Mouse (Mus musculus) left cerebral cortex, postnatal 4 days (tissue): ENCODE measurements around the gene Klf3. TPM values are rescaled to one million over a fixed set of nuclear protein-coding genes. Genes with fewer than 3 reads are reported as not detected.

ENCODE experiments used
- DNase-seq: peaks from one replicate; pipeline ENCODE4 v3.0.0-alpha.2; 2022
- intact Hi-C: fragments of 180-260 bp; cut with DNase I; formaldehyde crosslinking; loops from one replicate; pipeline ENCODE4 v1.15.1; 2025
- total RNA-seq, 2 experiments: library from RNA; stranded (reverse); gene quantifications; 2 replicates each; pipeline ENCODE4 v1.2.3; 2021

The Klf3 gene
- total RNA-seq, 2 experiments from 2014 or later = 29.4 to 32.5 TPM

DNA sequence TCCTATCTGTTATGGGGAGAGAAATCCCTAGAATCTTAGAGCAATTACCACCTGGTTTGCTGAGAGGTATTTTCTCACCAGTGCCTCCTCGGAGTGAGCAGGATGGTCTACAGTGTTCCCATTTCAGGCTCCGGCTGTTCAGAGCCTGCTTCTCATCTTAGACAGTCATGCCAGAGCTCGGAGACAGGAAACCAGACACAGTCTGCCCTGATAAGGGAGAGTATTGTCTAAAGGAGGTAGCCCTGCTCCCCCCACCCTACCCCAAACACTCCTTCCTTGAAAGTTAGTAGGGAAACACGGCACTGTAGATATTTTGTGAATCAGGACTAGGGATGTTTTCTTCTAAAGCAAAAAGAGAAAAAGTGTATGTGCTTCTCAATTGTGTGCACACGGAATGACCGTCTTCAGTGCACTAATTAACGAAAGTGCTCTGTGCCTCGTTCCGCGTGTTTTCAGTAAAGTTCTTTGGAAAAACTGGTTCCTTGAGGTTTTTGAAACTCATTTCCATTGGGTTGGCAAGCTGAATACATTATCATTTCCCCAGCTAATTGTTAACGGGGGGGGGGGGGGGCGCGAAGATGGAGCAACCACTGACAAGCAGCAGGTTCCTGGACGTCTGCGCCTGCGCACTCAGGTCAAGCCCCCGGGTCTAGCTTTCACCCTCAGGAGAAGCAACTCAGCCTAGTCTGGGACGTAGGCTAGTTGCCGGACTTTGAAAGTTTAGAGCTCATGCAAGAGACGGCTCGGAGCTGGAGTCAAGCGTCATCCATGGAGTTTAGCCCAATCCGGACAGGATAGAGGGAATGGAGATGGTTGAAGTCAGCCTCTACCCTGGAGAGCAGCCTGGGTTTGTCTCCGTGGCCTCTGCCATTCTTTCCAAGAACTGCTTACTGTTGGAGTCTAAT, 5.2 kb downstream of the Klf3 start:
- no peak for DNase-seq
- intact Hi-C loops = loop anchor here (10.0 kb wide), 1 partner anchor 104 kb away; no protein-coding TSS in a partner anchor

DNA sequence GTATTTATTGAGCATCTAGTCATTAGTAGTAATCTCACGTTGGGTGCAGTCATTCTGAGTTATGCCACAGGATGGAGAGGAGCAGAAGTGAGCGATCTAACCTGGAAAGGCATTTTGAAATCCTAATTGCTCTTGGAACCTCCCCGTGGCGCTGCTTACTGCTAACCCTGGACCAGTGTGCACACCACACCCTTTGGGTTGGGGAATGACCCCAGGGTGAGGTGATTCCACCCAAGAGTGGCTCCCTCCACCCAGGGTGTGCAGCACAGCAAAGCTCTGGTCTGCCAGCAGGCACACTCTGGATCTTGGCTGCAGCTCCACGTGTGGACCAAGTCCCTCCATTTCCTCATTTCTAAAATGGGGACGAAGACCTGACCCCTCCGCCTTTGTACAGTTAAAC, 6.1 kb downstream of the Klf3 start:
- no peak for DNase-seq
- intact Hi-C loops = loop anchor here (10.0 kb wide), 1 partner anchor 104 kb away; no protein-coding TSS in a partner anchor

DNA sequence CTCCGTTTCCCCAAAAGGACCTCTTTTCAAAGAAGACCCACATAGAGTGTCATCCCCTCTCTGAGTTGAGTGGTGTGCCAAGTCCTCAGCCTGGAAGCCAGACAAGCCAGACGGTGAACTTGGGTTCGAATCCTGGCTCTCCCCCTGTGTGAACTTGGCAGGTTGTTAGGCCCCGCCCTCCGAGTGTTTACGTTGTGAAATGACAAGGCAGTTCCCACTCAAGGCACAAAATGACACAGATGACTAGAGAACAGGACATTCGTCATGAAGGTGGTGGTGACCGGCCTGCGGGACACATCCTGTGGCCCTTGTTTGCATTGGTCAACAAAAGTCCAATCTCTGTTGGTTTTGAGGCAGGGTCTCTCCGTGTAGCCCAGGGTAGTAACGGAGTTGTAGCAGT, 6.7 kb downstream of the Klf3 start:
- intact Hi-C loops = loop anchor here (5.0 to 10.0 kb wide), 3 partner anchors 105 to 518 kb away; no protein-coding TSS in a partner anchor
- DNase-seq = no peak

DNA sequence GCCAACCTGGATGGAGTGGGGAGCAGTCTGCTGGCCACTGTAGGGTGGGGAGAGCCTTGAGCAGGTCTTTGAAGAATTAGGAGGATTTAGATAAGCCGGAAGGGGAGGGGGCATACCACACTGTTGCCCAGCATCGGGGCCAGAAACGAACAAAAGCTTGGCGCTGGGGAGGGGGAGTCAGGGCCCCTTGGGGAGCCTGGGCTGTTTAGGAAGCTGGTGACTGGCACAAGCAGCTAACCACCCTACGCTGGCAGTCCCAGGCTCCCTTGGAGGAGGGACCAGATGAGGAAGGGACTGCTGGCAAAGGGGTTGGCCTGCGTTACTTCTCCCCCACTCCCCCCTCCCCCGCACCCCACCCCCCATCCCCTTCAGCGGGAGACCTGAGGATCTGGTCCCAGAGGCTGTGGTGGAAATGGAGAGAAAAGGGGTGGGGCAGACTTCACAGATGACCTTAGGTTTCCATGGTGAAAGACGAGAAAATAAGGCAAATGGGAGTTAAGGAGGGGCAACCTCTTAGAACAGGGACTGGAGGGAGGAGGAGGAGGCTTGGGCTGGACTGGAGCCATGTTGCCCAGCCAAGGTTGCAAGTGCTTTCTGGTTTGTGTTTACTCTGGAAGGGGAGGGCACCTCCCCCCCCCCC, 7.8 kb downstream of the Klf3 start:
- intact Hi-C loops = loop anchor here (5.0 kb wide), 2 partner anchors 429 to 519 kb away; no protein-coding TSS in a partner anchor
- DNase-seq = peak; percentile 72

DNA sequence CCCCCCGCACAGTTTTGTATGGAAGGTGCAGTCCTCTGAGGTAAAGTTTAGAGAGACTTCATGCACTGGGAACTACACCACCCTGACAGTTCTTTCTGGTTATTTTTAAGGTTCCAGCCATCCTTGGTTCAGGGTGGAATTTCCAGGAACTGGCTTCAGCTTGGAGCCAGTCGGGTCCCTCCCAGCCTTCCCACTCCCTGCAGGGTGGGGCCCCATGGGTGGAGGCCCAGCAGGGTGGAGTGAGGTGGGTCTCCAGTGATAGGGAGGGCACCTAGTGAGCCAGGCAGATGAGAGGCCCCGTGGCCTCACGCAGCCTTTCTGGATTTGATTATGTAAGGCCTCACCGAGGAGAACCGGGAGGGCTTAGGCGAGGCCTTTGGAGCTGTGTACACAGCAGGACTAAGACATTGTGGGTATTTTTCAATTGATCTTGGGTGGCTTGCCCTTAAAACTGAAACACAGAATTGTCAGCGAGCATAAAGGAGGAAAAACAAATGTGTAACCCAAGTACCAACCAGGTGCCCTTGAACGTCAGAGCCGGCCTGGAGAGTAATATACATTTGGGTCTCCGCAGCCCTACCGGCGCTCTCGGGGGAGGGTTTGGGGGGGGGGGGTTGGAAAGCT, 8.4 kb downstream of the Klf3 start:
- intact Hi-C loops = loop anchor here (5.0 kb wide), 2 partner anchors 429 to 519 kb away; no protein-coding TSS in a partner anchor
- DNase-seq = no peak

DNA sequence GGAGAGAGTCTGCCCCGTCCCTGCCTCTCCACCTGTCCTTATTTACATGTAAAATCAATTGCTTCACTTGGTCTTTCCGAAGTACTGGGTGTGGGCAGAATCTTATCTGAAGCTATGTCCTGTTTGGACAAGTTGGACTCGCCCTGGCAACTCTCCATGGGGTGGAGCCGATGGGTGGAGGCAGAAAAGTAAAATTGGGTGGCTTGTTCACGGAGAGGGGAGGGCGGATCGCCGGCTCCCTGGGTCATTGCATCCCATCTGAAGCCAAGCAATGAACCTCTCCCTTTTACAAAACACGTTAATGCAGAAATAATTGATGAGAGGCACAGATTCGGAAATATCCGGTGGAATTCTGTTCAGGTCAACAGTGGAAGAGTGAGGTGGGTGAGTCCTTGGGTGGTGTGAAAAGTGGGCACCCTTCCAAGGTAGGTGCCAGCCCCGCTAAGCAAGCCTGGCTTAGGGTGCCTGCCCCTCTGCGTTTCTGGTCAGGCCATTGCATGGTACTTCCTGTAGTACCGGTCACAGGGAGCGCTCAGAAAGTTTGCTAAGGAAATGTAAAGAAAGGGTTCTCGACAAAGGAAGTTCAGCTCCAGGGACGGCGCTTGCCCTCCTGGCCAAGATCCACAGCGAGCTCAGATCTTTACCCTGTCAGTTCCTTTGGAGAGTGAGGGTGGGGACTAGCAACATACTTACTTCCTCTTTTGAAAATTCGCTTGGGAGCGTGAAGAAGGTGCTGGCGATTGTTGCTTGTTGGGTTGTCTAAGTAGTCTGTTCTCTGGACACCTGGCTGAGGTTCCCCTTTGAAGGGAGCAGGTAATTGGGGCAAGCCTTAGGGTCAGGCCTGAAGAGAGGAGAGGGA, 9.2 kb downstream of the Klf3 start:
- DNase-seq = no peak
- intact Hi-C loops = loop anchor here (5.0 kb wide), 2 partner anchors 430 to 520 kb away; no protein-coding TSS in a partner anchor

DNA sequence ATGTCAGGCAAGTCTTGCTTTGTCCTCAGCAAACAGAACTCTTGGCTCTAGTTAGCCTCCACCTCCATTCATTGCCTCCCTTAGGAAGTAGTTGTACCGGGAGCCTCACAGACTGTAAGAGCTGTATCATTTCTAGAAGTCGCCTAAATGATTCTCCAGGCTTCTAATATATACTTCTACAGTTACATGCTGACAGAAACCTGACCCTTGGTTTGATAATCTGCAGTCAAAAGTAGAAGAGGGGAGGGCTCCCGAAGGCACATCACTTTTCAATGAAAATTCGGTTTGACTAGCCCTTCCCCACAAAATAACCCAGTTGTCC, 9.8 kb downstream of the Klf3 start:
- intact Hi-C loops = loop anchor here (5.0 kb wide), 2 partner anchors 431 to 521 kb away; no protein-coding TSS in a partner anchor
- no peak for DNase-seq

DNA sequence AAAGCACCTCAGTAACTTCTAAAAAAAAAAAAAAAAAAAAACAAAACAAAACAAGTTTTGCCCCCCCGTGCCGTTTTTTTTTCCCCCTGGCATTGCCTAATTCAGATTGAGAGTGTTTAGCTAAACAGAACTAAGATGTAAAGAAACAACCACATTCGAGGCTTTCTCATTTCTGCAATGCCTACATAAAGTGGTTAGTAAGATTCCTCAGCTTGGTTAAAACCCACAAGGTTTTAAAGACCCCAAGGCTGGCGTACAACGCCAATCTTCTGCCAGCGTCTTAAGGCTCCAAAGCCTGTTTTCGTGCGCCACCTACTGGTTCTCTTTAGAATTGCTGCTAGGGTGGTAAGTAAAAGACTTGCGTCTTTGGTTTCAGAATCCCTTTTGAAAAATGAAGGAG, 10.2 kb downstream of the Klf3 start:
- peak; percentile 89 for DNase-seq
- intact Hi-C loops = loop anchor here (5.0 kb wide), 2 partner anchors 431 to 521 kb away; no protein-coding TSS in a partner anchor

DNA sequence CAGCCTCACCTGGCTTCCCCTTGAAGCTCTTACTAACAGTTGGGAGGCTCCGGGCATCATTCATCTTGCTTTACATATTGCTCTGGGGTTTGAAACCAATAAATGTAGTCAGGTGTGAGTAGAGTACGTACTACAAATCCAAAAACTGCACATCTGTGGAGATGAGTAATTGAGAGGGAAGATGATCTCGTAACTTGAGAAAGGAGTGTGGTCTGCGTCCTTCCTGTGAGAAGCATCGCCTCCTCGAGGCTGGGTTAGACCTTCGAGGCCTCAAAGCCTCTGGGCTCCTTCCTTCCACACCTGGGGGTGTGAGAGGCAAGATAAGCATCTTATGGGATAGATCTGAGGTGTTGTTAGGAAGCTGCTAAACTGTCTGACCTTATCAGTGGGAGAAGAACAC, 11.2 kb downstream of the Klf3 start:
- intact Hi-C loops = loop anchor here (5.0 kb wide), 2 partner anchors 432 to 522 kb away; no protein-coding TSS in a partner anchor
- DNase-seq = no peak

DNA sequence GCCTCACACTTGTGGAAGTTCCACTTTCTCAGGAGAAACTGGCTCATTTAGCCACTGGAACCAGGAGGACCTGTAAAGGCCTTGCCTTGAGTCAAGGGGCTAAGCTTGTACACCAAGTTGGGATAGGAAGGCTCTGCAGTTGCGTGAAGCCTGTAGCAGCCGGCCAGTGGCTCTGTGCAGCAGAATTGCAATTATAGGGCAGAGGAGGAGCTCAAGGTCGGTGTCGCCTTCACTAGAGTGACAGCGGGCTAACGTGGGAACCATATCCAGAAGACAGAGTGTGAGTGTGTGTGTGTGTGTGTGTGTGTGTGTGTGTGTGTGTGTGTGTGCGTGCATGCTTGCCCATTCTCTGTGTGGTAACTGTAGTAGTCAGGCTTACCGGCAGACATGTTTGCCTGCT, 12.4 kb downstream of the Klf3 start:
- no peak for DNase-seq
- intact Hi-C loops = no loop called here

DNA sequence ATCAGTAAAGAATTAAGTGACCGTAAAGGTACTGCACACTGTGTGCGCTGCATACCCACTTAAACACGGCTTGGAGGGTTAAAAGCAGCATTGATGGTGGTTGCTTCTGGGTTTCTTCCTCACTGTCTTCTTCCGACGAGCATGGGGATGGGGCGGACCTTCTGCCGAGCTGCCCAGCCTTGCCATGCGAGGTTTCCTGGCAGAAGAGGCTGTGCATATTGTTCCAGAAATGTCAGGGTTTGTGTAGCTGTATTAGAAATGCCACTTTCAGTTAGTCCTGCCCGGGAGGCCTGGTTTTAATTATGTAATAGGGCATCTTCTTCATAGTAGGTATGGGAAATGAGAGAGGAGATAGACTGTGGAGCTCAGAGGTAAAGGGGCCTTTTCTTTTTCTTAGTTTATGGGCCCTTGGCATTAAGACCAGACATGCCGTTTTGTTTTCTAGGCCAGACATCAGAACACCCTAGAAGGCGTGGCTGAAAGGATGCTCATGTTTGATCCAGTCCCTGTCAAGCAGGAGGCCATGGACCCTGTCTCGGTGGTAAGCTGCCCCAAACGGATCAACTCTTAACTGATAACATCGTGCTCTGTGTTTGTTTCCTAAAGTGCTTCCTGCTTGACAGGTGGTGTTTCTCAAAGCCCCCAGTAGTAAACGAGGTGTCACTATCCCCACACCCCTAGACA, 13.2 kb downstream of the Klf3 start:
- intact Hi-C loops = no loop called here
- no peak for DNase-seq

DNA sequence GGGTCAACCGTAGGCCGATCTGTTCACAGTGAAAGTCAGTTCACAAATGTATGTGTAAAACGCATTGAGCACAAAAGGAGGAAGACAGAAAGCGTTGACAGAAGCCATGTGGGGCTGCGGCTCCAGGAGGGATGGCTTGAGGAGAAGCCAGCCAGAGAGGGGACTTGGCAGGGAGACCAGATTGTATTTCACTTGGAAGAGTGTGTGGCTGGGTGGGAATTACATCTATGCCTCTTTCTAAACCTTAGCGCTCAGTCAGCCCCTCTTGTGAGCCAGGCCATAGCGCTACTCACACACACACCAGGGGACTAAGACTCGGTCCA, 13.7 kb downstream of the Klf3 start:
- DNase-seq = peak; percentile 48
- intact Hi-C loops = no loop called here

DNA sequence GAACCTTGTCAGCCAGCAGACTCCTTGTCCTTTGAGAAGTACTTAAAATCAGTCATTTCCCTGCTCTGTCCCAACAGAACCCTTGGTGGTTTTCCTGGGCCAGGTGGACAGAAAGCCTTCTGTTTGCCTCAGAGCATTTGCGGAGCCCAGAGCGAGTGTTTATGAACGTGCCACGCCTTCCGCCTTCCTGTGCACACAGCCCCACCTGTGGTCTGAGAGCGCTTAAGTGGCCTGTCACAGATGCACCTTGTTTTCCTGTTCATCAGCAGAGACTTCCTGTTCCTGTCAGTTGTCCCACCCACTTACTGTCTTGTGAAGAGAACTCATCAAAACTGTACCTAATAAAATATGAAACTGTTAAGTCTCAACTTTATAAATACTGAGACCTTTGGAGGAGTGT, 16.2 kb downstream of the Klf3 start:
- no peak for DNase-seq
- intact Hi-C loops = no loop called here

DNA sequence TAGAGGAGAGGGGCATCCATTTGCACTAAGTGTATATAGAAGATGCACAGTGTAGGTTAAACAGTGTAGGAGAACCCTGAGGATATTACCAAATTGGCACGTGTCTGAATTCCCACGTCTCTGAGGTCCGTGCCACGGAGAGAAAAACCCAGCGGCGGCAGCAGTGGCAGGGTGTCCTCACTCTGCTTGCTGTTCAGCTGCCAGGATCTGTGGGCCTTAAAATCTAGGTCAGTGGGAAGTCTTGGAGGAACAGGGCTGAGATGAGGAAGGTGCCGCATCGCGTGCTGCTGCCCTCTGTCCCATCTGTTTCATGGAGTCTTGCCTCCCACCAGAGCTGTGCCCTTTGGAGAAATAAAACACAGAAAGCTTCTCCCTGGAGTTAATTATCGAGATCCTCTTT, 16.9 kb downstream of the Klf3 start:
- no peak for DNase-seq
- intact Hi-C loops = no loop called here

DNA sequence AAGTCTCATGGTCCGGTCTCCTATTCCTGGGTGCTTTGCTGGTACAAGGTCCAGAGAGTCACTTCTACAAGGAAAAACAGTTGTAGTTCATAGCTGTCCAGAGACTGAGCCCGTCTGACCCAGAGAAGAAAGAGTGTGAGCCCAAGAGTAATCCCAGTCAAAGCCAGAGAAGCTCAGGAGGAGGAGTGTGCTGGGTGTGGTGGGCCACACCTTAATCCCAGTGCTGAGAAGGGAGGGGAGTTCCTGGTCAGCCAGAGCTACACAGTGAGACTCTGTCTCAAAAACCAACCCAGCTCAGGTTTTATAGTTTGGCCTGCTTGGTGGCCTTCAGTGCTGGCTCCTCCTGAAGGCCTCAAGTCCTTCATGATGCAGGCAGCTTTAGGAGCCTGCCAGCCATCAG, 18.1 kb downstream of the Klf3 start:
- intact Hi-C loops = no loop called here
- no peak for DNase-seq

DNA sequence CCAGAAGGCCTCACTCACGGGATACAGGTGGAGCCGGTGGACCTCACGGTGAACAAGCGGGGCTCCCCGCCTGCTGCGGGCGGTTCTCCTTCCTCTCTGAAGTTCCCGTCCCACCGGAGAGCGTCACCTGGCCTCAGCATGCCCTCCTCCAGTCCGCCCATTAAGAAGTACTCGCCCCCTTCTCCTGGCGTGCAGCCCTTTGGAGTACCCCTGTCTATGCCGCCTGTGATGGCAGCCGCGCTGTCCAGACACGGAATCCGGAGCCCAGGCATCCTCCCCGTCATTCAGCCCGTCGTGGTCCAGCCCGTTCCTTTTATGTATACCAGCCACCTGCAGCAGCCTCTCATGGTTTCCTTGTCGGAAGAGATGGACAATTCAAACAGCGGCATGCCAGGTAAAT, 18.8 kb downstream of the Klf3 start:
- intact Hi-C loops = no loop called here
- DNase-seq = no peak

DNA sequence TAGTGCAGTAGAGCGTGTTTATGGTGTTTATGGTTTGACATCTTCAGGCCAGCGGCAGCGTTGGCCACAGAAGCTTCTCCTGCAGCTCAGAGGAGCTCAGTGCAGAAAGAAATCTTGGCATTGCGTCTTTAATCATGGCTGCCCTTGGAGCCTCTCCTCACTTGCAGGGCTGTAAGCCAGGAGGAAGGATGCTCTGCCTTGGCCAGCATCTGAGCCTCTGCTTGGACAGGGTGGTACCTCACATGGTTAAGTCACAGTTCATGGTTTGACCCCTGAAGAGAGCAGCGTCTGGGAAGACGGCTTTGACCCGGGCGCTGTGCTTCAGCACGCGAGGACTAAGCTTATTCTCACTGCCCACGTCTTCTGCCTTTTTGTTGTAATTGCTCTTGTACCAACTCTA, 20.2 kb downstream of the Klf3 start:
- intact Hi-C loops = no loop called here
- DNase-seq = no peak

DNA sequence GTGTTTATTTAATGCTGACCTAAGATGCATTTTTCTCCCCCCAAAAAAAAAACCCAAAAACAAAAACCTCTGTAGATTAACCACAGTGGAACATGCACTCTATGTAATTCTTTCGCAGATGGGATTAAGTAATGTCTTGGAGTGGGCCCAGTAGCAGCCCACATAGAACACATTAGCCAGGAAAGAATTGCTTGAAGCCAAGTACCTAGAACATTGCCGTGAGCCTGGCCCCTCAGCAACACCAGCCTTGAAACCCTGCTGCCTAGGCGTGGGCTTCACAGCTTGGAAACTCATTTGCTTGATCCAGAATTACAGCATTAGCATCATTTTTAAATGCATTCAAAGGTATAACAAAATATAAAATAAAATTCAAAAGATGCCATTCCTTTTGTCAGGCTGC, 21.6 kb downstream of the Klf3 start:
- intact Hi-C loops = no loop called here
- DNase-seq = no peak

DNA sequence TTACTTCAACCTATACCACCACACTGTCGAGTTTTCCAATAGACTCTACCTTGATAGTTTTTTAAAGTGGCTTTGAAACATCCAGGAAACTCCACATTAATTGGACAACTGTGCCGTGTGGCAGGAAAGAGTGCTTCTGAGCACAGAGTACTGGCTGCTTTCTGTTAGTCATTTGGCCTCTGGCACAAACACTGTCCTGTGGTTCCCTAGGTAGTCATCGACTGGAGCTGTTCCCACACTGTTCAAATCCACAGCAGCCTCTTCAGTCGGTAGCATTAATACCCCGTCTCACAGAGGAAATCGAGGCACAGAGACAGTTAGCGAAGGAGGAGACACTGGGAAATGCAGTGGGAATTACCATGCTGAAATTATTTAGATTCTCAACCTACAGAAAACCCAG, 22.3 kb downstream of the Klf3 start:
- DNase-seq = no peak
- intact Hi-C loops = no loop called here

DNA sequence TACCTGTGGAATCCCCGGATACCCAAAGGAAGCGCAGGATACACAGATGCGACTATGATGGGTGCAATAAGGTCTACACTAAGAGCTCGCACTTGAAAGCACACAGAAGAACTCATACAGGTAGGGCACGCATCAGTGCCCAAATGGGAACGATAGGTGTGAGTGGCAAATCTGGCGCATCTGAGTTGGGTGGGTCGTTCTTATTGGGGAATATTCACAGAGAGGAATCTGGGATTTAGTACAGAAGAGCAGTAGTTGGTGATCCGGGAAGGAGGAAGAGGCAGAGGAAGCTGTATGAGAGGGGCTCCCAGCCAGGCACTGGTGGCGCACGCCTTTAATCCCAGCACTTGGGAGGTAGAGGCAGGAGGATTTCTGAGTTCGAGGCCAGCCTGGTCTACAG, 24.0 kb downstream of the Klf3 start:
- intact Hi-C loops = no loop called here

More for the DNA sequence above, 24.0 kb downstream of the Klf3 start:
- DNase-seq = no peak
